Mouse (Mus musculus) hindbrain, embryonic 12.5 days (tissue): ENCODE data around the gene Ash1l. TPM values are rescaled to one million over a fixed set of nuclear protein-coding genes. Genes with fewer than 3 reads are reported as not detected.
A peak's percentile ranks its signal among the peaks of the same experiment; 100 is the strongest.
"Not testable (repeated sequence)": the region's sequence is repeated elsewhere in the genome, so short reads cannot be mapped to it uniquely, and the experiment has no call there.

ENCODE experiments used
- ATAC-seq: fragments of 200-750 bp; cut with Nextera tagmentation; 2 replicates; pipeline ENCODE4 v1.8.0; 2017; ENCODE audit warnings: moderate TSS enrichment; ENCODE audit not compliant: low FRiP score
- H3K27ac ChIP-seq: fragments of 300-500 bp; sonication (generic); 2 replicates; pipeline ENCODE4 v1.5.1; 2016; ENCODE audit warnings: mild to moderate bottlenecking
- H3K27me3 ChIP-seq: fragments of 300-500 bp; sonication (generic); 2 replicates; pipeline ENCODE4 v1.6.1; 2016; ENCODE audit warnings: mild to moderate bottlenecking
- H3K36me3 ChIP-seq: fragments of 300-500 bp; sonication (generic); 2 replicates; pipeline ENCODE4 v1.6.1; 2016; ENCODE audit warnings: mild to moderate bottlenecking
- H3K4me1 ChIP-seq: fragments of 300-500 bp; sonication (generic); 2 replicates; pipeline ENCODE4 v1.6.1; 2016
- H3K4me2 ChIP-seq: fragments of 300-500 bp; sonication (generic); replicated peaks from 2 replicates; pipeline ENCODE4 v1.6.1; 2016; ENCODE audit warnings: mild to moderate bottlenecking
- H3K4me3 ChIP-seq: fragments of 300-500 bp; sonication (generic); 2 replicates; pipeline ENCODE4 v1.5.1; 2016; ENCODE audit warnings: mild to moderate bottlenecking
- H3K9ac ChIP-seq: fragments of 300-500 bp; sonication (generic); 2 replicates; pipeline ENCODE4 v1.6.1; 2016; ENCODE audit warnings: mild to moderate bottlenecking, moderate library complexity
- H3K9me3 ChIP-seq: fragments of 300-500 bp; sonication (generic); replicated peaks from 2 replicates; pipeline ENCODE4 v1.6.1; 2016; ENCODE audit warnings: mild to moderate bottlenecking
- WGBS: fragments of 180-500 bp; shearing (Covaris S2); methylation state at CpG from one replicate; pipeline ENCODE4 v1.1.7; 2016; 5-methylcytosine and 5-hydroxymethylcytosine counted together
- polyA plus RNA-seq: library from polyadenylated mRNA; unstranded; fragments of >200 nt; fragmentation: Nextera tagmentation; extraction: Ambion mirVana; gene quantifications from 2 replicates; pipeline ENCODE4 v1.2.1, GENCODE M21; 2016

Gene Ash1l
- polyA plus RNA-seq, 1 experiment from 2014 or later: 22.5 TPM

DNA sequence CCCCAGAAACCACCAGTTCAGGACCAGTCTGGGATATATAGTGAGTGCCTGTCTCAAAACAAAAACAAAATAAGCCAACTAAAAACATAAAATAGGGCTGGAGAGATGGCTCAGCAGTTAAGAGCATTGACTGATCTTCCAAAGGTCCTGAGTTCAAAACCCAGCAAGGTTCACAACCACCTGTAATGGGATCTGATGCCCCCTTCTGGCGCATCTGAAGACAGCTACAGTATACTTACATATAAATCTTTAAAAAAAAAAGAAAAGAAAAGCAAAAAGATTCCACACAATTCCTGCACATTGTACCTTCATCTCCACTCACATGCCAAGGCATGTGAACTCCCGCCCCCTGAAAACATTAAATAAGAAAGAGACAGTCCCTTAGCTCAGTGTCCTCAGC is 24.8 kb upstream of the Ash1l start:
- Histone ChIP-seq H3K4me3 (no peak overlapping the region), H3K27ac (no peak overlapping the region), H3K9me3 (peaks cover 3% of the 10 kb centered on the region; the same call in 1 of the 2 replicates), H3K4me1 (no peaks in the 10 kb centered on the region), H3K4me2 (no peak overlapping the region), H3K36me3 (peaks cover 98% of the 10 kb centered on the region), H3K27me3 (no peaks in the 10 kb centered on the region), H3K9ac (no peak overlapping the region)
- no peak for ATAC-seq
- 95% methylated on average over 2 of the region's 2 CpGs for whole genome bisulfite sequencing

DNA sequence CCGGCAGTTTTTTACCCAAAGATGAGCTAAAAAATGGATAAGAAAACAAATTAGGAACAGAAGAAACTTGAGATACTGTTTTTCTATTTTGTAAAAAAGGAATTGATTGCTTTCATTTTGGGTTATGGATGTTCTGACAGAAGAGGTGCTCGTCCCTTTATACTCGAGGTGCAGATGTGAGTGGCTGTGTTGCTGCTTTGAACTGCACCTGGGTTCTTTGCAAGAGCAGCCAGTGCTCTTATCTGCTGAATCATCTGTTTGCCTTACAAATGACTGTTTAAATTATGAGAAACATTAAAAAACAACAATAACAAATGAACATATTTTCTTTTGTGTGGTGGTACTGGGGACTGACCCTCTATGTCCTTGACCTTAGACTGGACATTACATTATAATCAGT is 20.9 kb upstream of the Ash1l start:
- 95% methylated on average over 3 of the region's 3 CpGs for WGBS
- Histone ChIP-seq H3K9me3 (no peaks in the 10 kb centered on the region), H3K36me3 (peaks cover 90% of the 10 kb centered on the region), H3K4me3 (no peak overlapping the region), H3K4me1 (no peaks in the 10 kb centered on the region), H3K27me3 (no peaks in the 10 kb centered on the region), H3K9ac (no peak overlapping the region), H3K27ac (no peak overlapping the region), H3K4me2 (no peak overlapping the region)
- no peak for ATAC-seq

DNA sequence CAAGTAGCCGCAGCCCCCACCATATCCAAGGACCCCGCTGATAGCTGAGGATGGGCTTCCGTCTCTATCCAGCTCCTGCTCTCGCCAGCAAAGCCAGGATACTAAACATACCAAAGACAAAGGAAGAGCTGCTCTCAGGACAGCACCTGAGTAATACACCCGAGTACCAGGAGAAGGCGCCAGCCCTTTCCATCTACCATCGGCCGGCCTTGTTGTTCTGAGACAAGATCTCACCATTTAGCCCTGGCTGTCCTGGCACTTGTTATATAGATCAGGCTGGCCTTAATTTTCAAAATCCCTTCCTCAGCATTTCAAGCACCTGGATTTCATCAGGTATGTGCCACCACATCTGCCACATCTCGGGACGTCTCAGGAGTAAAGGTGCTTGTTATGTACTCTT is 11.4 kb upstream of the Ash1l start:
- no peaks in the 10 kb centered on the region for H3K4me1 ChIP-seq
- no peaks in the 10 kb centered on the region for H3K27me3 ChIP-seq
- H3K36me3 ChIP-seq: peaks cover 58% of the 10 kb centered on the region
- no peak overlapping the region for H3K27ac ChIP-seq
- H3K4me2 ChIP-seq: no peak overlapping the region
- no peaks in the 10 kb centered on the region for H3K9me3 ChIP-seq
- WGBS: 94% methylated on average over 10 of the region's 10 CpGs
- no peak overlapping the region for H3K4me3 ChIP-seq
- ATAC-seq: no peak
- H3K9ac ChIP-seq: no peak overlapping the region

DNA sequence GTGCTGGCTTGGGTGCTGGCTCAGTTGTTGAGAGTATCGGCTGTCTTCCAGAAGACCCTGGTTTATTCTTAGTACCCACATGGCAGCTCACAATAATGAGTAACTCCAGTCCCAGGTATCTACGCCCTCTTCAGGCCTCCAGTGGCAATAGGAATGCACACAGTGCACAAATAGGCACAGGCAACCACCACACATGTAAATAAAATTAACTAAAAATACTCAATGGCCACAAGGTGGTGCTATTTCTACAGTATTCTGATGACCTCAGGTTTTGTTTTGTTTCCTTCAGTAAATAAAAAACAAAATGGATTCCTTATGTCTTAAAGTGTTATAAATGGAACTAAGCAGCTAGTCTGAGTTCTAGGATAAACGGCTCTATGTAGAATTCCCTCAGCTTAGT is 10.7 kb upstream of the Ash1l start:
- no peaks in the 10 kb centered on the region for H3K9me3 ChIP-seq
- peaks cover 53% of the 10 kb centered on the region for H3K36me3 ChIP-seq
- H3K9ac ChIP-seq: no peak overlapping the region
- H3K27me3 ChIP-seq: no peaks in the 10 kb centered on the region
- 84% methylated on average over 3 of the region's 3 CpGs for WGBS
- ATAC-seq: no peak
- H3K4me3 ChIP-seq: no peak overlapping the region
- H3K27ac ChIP-seq: no peak overlapping the region
- H3K4me2 ChIP-seq: no peak overlapping the region
- H3K4me1 ChIP-seq: no peaks in the 10 kb centered on the region

DNA sequence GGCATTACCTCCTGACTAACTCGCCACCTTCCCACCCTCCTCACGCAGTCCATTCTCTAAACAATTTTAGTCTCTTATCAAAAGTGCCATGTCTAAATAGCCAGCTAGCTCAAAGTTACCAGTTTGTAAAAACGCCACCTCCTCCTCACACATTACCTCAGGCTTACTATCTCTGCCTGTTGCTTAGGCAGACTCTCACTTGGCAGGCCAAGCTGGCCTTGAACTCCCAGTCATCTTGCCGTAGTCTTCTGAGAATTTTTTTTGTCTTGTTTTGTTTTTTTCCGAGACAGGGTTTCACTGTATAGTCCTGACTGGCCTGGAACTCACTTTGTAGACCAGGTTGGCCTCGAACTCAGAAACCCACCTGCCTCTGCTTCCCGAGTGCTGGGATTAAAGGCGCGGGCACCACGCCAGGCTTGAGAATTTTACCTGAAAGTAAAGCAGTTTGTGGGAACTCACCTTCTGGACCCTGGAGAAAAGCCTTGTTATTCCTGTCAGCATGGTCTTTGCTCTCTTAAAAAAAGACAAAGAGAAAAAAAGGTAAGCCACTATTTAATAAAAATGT is 8.0 kb upstream of the Ash1l start:
- H3K27me3 ChIP-seq: no peaks in the 10 kb centered on the region
- H3K9ac ChIP-seq: no peak overlapping the region
- no peaks in the 10 kb centered on the region for H3K9me3 ChIP-seq
- H3K27ac ChIP-seq: no peak overlapping the region
- no peak overlapping the region for H3K4me3 ChIP-seq
- 95% methylated on average over 10 of the region's 10 CpGs for WGBS
- ATAC-seq: no peak
- 0 out of 2 replicates have a peak, but pooled peaks cover under 1% of the 10 kb centered on the region for H3K4me1 ChIP-seq
- H3K36me3 ChIP-seq: peaks cover 34% of the 10 kb centered on the region
- H3K4me2 ChIP-seq: no peak overlapping the region

DNA sequence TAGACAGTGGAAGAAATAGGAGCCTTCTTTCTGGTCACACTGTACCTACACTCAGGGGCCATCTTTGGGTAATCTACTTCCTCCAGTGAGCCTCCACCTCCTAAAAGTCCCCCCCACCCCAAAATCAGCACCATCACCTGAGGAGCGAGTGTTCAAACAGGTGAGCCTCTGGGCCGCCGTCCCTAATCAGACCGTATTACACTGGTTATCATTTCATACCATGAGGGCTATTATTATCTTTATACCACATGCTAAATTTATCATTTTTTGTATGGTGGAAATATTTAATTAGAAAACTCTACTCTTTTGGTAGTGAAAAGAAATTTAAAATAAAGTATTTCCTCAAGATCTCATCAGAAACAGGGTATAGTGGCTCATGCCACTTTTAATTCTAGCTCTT is 6.3 kb upstream of the Ash1l start:
- 92% methylated on average over 4 of the region's 4 CpGs for WGBS
- ATAC-seq: no peak
- peaks cover 26% of the 10 kb centered on the region for H3K36me3 ChIP-seq
- no peak overlapping the region for H3K4me3 ChIP-seq
- no peaks in the 10 kb centered on the region for H3K27me3 ChIP-seq
- no peak overlapping the region for H3K27ac ChIP-seq
- H3K9ac ChIP-seq: no peak overlapping the region
- no peak overlapping the region for H3K4me2 ChIP-seq
- H3K9me3 ChIP-seq: no peaks in the 10 kb centered on the region
- peaks cover 16% of the 10 kb centered on the region for H3K4me1 ChIP-seq

DNA sequence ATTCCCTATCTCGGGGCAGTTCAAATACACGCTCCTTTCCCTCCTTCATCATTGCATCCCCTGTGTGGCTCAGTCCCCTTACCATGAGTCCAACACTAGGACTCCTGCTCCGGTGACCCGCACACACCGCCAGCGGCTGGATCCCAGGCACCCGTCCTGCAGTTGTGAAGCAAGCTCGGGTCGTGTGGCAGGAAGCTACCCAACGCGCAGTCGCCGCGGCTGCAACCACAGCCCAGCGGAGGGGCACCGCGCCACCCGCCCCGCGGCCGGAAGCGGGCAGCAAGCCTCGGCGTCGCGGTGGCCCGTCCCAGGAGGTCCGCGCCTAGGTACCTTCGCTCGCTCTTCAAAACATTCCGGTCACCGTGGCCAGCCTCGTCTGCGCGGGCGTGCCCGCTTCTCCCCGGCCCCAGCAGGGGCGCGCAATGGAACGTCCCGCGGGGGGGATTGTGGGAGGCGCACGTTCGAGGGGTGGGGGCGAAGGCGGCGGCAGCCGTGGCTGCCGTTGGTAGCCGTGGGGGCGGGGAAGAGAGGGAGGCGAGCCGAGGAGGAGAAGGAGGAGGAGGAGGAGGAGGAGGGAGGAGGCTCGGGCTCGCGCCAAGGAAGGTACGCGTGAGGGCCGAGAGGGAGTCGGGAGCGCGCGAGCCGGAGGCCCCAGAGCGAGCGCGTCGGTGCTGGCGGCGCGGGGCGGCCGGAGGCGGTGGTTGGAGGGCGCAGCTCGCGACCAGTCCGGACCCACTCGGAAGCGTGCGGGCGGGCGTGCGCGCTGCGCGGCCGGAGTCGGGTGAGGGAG is 441 bp upstream of the Ash1l start:
- peak; percentile 95 for ATAC-seq
- Histone ChIP-seq H3K36me3 (no peaks in the 10 kb centered on the region), H3K4me2 (peak overlapping the region; percentile 67), H3K9ac (peak overlapping the region; percentile 94), H3K9me3 (no peaks in the 10 kb centered on the region), H3K4me1 (peaks cover 28% of the 10 kb centered on the region), H3K27ac (peak overlapping the region; percentile 99), H3K4me3 (peak overlapping the region; percentile 86), H3K27me3 (no peaks in the 10 kb centered on the region)
- WGBS: under 1% methylated on average over 65 of the region's 92 CpGs

DNA sequence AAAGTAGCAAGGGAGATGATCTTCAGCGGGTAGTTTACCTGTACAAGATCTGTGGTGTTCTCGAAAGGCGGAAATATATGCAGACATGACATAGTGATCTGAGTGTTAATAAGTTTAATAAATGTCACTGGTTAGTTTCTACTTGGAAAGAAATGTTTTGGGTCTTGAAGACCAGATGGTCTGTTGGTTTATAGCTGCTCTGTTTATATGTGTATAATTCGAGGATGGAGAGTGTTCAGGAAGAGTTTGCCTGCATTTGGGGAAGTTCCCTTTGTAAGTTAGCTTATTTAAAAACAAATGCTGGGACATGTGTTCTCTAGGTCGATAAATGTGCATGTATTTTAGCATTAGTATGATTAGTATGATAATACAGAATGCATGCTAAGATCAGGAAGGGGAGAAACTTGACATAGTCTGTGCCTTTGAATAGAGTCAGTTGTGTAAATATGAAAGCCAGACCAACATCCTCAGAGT is 942 bp downstream of the Ash1l start:
- peak overlapping the region; percentile 99 for H3K27ac ChIP-seq
- H3K9me3 ChIP-seq: no peaks in the 10 kb centered on the region
- H3K9ac ChIP-seq: peak overlapping the region; percentile 94
- H3K4me2 ChIP-seq: peak overlapping the region; percentile 67
- peaks cover 28% of the 10 kb centered on the region for H3K4me1 ChIP-seq
- H3K36me3 ChIP-seq: no peaks in the 10 kb centered on the region
- no peaks in the 10 kb centered on the region for H3K27me3 ChIP-seq
- peak overlapping the region; percentile 86 for H3K4me3 ChIP-seq
- WGBS: 1% methylated on average over 5 of the region's 5 CpGs
- ATAC-seq: no peak

DNA sequence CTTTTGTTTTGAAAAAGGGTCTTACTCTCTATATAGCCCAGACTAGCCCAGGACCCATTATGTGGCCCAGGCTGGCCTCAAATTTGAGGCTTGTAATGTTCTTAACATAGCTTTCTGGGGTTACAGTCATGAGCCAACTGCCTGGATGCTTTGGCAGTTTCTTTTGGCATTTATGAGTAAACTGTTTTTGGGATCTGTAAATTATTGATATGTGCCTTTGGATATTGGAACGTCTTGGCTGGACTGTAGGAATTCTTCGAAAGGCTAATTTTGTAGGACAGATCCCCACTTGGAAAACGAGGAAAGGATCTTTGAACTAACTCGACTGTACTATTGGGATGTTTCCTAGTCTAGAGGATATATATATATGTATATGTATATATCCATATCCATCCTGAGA is 2.8 kb downstream of the Ash1l start:
- Histone ChIP-seq H3K4me1 (peaks cover 21% of the 10 kb centered on the region), H3K9ac (no peak overlapping the region), H3K4me3 (no peak overlapping the region), H3K4me2 (no peak overlapping the region), H3K27ac (no peak overlapping the region), H3K9me3 (no peaks in the 10 kb centered on the region), H3K27me3 (no peaks in the 10 kb centered on the region), H3K36me3 (no peaks in the 10 kb centered on the region)
- ATAC-seq: no peak
- whole genome bisulfite sequencing: 92% methylated on average over 4 of the region's 4 CpGs

DNA sequence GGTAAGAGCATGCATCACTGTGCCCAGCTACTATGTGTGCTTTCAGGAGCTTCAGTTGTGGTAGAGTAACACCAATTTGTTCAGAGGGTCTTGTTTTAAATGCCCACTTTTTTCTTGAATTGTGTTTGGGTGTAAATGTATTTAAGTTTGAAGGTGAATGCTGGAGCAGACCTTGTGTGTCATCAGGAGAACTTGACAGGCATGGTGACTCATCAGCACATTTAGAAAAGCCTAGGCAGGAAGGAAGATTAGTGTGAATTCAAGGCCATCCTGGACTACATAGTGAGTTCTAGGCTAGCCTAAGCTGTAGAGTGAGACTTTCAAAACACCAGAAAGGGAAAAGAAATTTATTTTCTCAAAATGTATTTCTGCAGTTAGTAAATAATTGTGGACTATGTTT is 3.3 kb downstream of the Ash1l start:
- Histone ChIP-seq H3K4me3 (no peak overlapping the region), H3K36me3 (no peaks in the 10 kb centered on the region), H3K4me1 (peaks cover 16% of the 10 kb centered on the region), H3K27me3 (no peaks in the 10 kb centered on the region), H3K4me2 (no peak overlapping the region), H3K27ac (no peak overlapping the region), H3K9me3 (no peaks in the 10 kb centered on the region), H3K9ac (no peak overlapping the region)
- no peak for ATAC-seq

DNA sequence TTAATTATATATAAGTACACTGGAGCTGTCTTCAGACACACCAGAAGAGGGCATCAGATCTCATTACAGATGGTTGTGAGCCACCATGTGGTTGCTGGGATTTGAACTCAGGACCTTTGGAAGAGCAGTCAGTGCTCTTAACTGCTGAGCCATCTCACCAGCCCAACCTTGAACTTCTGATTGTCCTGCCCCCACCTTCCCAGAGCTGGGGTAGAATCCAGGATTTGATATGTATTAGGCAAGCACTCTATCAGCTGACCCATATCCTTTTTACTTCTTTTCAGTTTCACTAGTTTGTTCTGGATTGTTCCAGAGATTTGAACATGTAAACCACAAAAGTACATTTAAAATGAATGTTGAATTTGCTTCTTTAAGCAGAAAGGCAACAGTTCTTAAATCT is 12.8 kb downstream of the Ash1l start:
- H3K27me3 ChIP-seq, H3K27ac ChIP-seq, H3K4me2 ChIP-seq, H3K4me1 ChIP-seq, ATAC-seq, H3K9ac ChIP-seq, H3K9me3 ChIP-seq, H3K4me3 ChIP-seq: not testable (repeated sequence)
- peaks cover 11% of the 10 kb centered on the region for H3K36me3 ChIP-seq

DNA sequence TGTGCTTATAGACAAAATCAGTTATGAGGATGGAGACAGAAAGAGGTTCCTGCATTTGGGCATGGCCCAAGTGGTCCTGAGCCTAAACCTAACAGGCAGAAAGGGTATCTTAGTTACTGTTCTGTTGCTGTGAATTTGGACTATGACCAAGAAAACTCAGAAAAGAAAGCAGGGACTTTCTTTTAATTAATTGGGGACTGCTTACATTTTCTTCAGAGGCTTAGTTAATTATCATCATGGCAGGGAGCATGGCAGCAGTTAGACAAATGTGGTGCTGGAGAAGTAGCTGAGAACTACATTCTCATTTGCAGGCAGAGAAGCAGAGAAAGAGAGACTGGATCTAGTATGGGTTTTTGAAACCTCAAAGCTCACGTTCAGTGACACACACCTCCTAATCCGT is 24.6 kb downstream of the Ash1l start:
- 0 out of 2 replicates have a peak, but pooled peaks cover 3% of the 10 kb centered on the region for H3K36me3 ChIP-seq
- H3K27me3 ChIP-seq: no peaks in the 10 kb centered on the region
- H3K9me3 ChIP-seq: no peaks in the 10 kb centered on the region
- ATAC-seq: no peak
- no peaks in the 10 kb centered on the region for H3K4me1 ChIP-seq
- no peak overlapping the region for H3K4me2 ChIP-seq
- WGBS: 88% methylated on average over 2 of the region's 2 CpGs
- H3K9ac ChIP-seq: no peak overlapping the region
- no peak overlapping the region for H3K4me3 ChIP-seq
- no peak overlapping the region for H3K27ac ChIP-seq
